Mouse (Mus musculus) ES-CJ7 (cell line): ENCODE measurements around the gene Rbms3.

Source experiments
- DNase-seq: peaks from one replicate; pipeline ENCODE4 v3.0.0; 2011; ENCODE audit warnings: low read depth, low spot score

Rbms3 gene

DNA sequence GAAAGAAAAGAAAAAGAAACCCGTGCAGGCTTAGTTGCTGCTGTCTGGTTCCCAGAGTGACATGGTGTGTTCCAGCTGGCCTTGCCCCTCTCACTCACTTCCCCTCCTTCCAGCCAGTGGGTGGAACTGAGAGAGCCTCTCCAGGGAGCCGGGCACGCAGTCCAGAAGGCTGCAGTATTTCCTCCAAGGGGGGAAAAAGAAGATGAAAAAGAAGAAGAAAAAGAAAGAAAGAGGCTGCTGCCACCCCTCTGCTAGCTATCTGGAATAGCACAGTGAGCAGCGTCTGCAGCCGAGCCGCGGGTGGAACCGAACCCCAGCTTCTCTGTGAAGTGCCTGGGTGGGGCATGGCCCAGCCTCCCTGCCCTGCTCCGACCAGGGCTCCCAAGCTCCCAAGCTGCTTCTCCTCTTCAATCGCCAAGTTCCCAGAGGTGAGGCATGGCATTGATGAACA, 377.3 kb downstream of the Rbms3 start:
- DNase-seq, result peak; percentile 4

DNA sequence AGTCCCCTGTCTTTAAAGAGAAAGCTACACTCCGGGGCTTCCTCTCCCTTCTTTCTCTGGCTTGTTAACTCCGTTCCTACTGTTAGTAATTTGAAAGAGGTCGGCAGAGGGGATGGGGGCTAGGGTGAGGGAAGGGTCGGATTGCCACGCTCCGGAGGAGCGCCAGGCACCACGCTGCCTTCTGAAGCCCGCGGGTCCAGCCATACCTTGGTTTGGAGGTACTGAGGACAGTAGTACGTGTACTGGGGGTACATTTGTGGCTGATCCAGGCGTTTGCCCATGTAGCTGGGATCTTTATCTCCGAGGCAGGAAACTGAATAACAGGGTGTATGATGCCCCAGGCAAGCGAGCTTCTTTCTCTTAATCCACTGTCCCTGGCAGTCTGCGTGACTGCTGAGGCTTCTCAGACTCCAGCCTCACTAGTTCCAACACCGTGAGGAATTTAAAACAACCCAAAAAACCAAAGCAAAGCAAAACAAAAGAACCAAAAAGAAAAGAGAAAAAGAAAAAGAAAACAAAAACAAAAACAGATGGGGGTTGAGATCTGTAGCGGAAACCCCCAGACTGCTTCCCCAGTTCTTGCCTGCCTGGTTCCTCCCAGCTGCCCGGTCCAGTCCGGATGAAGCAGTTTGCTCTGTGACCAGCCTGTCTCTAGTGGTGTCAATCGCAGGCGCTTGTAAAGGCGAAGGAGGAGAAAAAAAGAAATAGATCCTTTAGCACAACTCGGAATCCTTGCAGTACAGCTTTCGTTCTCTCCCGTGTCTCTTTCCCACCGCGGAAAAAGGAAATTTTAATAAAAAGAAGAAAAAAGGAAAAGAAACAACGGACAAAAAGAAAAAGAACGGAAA, 378.0 kb downstream of the Rbms3 start:
- peak; percentile 3 for DNase-seq

DNA sequence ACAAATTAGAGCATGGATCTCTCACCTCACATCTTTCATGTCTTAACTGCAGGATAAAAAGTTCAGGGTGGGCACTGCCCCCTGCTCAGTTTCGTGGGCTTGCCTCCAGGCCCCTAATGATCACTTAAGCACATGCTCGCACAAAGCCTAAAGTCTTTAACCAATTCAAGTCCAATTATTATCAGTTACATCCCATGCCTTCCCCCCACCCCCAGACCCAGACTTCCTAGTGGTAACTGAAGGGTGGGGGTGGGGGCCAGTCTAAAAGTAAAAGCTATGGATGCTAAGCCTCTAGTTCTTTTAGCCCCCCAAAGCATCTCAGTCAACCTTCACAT, 378.9 kb downstream of the Rbms3 start:
- no peak for DNase-seq

DNA sequence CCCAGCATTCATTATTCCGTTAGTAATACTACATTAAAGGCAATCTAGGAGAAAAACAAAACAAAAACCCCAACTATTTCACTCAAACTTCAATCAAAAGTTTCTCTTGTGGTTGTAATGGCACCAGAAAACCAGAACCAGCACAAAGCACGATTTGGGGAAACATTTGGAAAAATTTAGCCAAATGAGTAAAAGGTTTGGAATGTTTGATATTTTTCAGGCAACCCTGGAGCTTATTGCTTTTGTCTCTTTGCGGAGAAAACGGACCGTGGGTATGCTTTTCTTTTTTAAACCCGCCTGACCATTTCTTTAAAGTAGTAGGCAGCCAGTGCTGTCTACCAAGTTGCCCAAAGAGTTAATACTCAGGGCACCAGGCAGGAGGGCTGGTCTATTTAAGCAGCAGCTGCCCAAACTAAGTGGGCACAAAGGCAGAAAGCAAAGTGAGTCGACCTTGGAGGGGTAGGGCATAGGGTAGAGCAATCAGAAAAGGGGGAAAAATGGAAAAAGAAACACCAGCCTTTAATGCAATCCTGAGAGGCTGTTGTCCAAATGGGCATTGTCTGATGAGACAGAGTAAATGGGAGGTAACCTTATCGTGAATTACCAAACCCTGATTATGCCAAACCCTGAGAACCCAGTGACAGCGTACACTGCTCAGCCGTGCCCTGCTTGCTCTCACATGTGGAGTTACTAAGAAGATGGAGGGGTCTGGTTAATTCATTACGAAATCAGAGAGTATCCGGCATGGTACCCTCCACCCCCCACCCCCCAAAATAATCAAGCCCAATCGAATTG, 379.5 kb downstream of the Rbms3 start:
- DNase-seq, result no peak

DNA sequence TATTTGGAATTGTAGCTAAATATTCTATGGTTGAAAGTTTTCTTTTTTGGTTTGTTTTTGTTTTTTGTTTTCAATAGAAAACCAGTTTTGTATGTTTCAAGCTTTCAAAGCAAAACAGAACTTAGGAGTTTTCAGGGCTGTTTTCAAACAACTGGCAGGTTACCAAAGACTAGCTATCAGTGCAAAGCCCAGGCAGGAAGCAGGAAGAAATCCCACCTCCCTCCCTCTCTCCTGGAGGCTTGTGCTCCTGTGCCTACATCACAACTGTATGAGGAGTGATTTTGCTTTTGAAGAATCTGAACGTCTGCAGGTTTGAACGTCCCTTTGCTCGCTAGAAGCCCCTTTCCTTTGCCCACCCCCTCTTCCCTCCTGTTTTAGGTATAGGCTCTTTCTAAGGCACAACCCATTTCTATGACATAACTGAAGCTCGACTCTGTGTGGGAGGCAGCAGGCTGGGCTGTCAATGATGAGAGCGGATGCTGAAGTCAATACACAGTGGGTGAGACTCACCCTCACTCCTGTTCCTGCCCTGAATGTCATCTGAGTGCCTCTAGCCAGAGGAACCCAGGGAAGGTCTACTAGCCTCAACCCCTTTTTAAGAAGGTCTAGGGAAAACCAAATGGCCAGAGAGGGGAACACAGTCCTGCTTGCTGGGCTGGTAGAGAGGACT, 382.3 kb downstream of the Rbms3 start:
- no peak for DNase-seq

DNA sequence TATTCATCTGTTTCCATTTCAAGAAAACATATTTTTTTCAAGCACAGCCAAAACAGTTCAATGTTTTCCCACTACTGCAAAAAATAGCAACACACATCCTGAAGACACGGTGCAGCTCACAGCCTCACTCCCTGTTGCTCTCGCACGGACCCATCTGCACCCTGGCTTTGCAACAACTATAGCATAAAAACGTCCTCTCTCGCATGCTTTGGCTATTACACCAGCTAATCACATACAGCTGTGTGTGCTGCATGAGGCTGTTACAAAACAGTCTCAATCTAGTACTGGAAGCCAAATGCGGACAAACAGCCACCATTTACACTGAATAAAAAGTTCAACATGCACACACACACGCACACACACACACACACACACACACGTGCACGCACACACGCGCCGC, 383.5 kb downstream of the Rbms3 start:
- DNase-seq, result no peak

DNA sequence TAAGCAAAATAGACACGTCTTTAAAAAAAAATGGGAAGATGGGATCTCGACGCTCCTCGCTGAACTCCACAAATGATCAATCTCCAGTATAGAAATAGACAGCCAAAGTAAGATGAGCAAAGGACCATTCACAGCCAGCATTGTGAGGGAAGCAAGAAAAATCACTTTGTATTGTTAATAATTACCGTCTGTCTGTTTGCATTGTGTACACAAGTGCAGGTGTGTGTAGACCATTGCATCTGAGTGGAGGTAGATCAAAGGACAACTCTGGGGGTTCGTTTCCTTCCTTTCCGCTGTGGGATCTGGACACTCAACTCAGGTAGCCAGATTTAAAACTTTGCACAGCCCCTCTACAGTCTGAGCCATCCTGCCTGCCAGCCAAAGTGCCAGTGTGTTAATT, 386.3 kb downstream of the Rbms3 start:
- DNase-seq, result no peak

DNA sequence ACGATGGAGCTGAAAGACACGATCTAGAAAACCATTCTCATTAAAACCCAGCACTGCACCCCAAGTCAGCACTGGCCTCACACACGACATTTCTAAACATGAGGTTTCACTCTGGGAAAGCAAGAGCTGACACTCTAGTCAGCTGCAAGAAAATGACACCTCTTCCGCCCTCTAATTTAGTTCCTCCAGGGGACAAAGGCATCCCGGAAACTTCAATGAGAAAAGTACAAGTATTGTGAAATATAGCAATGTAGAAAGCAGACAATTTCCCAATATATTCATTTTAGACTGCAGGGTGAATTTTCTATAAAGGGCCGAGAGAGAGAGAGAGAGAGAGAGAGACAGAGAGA, 395.0 kb downstream of the Rbms3 start:
- no peak for DNase-seq

DNA sequence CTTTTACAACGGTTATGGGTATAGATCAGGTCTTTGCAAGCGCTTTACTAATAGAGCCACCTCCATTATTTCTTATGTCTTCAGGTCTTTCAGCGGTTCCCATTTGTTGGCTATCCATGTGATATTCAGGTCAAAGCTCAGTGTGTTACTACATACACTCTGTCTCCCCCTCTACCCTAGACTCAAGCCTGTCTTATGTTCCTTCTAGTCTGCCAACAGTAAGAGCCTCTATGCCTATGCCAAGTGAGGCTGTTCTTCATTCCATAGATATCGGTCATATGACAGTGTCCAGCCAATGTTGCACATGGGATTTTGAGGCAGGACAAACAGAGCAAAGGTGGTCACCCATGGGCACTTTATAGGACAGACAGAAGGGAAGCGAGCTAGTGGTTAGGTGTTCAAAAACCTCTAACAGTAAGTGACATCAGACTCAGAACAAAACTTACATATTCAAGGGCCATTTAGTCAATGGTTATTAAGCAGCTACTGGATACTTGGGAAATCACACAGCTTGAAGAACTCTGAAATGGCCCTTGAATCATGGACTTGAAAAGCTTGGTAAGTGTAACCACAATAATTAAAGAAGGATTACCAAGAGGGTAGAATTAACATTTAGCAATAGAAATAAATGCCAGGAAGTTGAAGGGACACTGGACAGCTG, 395.5 kb downstream of the Rbms3 start:
- DNase-seq, result no peak

DNA sequence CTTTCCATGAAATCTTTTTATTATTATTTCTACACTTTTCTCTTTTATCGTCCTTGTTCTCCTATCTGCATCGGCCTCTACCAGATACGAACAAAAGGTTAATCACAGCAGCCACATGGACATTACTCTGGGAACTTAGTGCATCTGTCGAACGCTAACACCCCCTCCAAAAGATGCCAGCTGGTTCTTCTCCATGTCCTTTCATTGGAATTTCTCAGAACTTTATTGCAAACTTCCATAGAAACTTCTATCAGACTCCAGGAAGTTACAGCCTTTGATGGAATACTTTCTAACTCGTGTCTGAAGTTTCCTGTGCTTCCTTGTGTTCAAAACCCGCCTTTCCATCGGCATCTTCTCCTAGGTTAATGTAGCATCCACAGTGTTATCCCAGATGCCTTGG, 407.0 kb downstream of the Rbms3 start:
- no peak for DNase-seq

DNA sequence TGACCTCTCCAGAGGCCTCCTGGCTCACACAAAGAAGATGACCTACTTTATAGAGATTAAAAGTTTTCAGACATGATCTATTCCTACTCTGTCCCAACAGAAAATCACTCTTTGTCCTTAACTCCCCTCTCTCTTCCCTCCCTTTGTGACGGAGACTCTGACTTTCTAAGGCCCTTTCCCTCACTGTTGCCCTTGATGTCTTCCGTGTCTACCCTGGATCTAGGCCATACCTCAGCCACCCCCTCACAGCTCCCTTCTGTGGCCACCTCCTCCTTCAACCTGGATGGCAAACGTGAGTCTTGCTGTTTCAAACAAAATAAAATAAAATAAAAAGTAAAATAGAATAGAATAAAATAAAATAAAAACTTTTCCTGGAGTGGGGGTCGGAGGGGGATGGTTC, 408.2 kb downstream of the Rbms3 start:
- no peak for DNase-seq

DNA sequence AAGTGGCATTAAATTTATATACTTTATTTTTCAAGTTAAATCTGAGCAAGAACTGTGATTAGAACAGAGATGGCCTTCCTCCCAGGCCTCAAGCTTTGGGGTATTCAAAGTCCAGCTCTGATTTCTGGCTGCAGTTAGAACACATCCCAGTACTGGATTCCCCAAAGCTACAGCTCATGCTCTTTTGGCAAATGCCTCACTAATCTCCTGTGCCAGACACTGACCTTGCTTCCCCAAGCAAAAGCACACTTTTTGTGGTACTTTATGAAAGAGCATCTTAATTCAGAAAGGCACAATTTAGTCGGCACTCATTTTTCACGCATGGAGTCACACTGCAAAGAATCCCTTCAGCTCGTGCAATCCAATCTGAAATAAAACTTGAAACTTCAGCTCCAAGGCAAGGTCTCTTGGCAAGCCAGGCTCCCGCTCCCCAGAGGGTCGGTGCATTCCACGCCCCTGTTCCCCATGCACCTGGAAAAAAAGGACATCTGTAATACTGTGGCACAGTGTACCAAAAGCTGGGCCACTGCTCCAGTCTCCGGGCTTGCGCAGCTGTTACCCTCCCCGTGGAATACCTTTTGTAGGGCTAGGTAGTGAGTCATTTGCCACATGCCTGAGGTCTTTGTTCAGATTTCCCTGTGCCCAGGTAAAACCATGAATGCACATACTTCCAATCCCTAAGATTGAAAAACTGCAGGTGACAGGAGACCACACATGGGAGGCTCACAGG, 413.5 kb downstream of the Rbms3 start:
- no peak for DNase-seq

DNA sequence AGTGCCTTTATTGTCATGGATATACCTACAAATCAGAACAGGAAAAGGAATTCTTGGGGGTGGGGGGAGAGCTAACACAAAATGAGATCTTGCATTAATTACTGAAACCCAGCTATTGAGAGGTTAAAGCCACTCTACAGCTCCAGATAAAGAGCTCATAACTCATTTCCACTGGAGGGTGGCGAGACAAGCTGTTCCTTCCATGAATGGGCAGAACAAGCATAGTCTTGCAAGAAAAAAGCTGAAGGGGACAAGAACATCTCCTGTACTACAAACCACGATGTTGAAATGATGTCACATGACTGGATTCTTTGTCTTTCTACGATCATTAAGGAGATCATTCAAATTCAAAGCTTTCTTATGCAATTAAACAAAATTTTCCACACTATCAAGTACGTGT, 417.7 kb downstream of the Rbms3 start:
- no peak for DNase-seq

DNA sequence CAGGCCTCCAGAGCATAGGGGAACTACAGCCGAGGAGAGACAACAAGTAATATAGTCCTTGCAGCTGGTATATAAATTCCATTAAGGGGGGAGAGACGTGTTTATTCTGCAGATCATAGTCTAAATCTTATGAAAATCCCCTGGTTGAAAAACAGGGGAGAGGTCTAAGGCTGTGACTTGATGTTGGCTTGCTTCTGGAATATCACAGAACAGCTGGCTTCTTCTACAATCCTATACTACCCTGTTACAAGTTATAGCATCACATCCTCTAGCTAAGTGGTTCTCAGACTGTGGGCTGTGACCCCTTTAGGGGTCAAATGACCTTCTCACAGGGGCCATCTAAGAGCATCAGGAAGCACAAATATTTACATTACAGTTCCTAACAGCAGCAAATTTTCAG, 419.4 kb downstream of the Rbms3 start:
- DNase-seq, result no peak

DNA sequence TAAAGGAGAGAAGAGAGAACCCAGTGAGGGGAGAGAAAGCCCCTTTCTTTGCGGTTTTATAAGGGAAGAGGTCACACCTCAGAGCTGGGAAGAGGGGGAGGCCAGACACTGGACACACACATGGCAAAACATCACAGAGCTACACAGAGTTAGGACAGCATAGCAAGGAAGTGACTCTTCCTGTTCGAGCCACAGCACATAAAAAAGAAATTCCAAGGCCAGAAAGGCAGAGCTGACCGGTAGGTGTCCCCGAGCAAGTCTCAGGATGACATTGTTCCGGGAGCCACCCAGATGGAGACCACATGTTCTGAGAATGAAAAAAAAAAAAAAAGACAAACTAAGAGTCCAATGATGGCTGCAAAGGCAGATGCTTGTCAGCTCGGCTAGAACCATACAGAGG, 424.3 kb downstream of the Rbms3 start:
- DNase-seq, result no peak

DNA sequence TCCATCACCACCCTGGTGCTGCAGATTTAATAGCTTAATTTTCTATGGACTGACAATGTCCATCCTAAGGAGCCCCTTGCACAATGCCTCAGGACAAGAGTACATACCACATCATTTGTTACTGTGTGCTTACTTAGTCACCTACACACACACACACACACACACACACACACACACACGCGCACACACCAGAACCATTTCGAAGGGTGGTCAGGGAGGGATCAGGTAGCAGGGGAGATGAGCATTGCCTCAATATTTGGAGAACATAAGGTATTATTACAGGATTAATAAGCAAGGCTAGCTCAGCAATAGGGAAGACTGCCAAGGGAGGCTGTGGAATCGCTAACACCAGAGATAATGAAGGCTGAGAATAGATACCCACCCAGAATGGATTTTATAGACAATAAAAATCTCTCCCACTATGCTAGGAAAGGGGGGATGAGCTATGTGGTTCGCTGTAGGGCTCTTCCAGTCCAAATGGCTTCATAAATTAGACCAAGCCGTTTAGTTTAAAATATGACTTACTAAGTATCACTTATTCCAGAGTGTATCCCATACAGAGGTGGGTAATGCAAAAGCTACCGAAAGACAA, 429.6 kb downstream of the Rbms3 start:
- no peak for DNase-seq

DNA sequence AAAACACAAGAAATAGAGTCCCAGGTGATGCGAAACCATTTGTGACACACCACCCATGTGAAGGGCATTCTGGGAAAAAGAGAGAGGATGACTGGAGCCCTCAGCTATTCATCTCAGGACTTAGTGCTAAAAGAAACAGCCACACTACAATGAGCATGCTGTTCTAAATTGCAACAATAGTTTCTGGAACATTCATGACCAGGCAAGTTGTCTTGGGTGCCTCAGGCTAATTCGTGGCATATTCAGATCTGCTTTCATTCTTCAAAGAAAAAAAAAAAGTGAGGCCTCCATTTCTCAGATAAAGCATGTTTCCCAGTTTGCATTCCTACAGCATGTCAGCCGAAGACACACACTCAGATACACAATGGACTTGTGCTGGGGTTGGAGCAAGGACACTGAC, 432.2 kb downstream of the Rbms3 start:
- no peak for DNase-seq

DNA sequence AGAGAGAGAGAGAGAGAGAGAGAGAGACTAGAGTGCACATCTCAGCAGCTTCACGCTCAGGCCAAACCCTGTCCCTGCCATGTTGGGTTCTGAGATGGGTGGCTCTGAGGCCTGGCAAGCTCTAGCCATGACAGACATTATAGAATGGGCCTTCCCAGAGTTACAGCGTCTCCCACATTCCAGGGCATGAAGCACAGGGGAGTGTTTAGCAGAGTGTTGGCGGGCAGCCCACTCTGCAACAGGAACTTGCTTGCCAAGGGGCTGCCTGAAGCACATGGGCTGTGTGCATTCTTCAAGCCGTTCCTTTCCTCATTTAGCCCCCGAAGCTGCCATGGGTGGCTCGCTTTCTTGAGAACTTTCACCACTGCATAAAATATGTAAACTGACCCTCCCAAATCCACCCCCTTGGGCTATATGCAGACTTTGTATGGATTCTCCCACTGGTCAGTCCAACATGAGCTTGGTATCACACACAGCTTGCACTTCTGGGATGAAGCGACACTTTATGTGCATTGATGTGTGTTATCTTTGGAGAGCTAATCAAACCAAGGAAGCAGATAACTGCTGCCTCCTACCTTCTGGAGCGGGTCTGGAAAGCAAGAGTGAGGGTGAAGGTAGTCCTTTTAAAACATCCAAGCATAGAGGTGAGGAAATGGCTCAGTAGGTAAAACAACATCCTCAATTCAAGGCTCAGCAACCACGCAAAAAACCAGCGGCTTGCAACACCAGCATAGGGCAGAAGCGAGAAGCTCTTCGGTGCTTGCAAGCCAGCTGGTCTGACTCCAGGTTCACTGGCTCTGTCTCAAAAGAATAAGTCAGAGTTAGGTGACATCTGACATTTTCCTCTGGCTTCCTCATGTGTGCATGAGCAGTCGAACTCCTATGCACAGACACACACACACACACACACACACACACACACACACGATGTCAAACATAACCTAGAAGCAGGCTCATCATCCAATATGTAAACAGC, 436.9 kb downstream of the Rbms3 start:
- DNase-seq, result no peak

DNA sequence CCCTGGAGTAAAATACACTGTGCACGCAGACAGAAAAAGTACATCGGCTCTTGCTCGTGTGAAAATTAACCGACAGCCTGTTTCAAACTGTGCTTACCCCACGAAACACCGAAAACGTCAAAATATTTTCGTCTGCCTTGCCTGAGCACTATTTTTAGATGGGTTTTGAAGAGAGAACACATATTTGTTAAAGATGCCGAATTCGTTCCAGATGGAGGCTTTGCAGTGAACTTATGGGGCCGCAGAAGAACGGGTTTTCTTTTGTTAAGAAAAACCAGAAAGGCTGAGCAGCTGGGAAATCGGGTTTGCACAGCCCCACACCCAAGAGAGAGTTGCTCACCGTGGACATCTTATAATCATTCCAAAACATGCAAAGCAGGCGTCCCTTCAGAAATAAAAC, 437.6 kb downstream of the Rbms3 start:
- no peak for DNase-seq

DNA sequence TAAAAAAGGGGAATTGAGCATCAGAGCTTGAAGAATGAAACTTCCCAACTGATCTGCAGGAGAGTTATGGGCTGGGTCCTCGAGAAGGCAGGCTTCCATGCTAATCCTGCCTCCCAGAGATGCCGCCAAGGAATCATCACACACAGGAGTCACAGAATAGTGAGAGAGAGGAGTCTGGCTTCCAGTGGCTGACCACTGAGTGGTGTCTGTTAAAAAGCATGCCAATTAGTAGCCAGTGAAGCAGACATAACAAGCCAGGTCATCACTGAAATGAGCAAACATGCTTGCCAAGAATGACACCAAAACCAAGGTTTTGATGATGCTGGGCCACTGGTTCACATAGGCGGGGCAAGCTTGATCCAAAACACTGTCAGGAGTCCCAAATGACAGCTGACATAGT, 441.3 kb downstream of the Rbms3 start:
- no peak for DNase-seq
